Mouse (Mus musculus) forebrain, embryonic 11.5 days (tissue): ENCODE measurements at regions not wholly inside any gene's neighbourhood (a gene's known extent, or its start where the extent isn't known, plus 50 kb on each side); places are given as distances from the start of the nearest gene placed in this dataset.

Experiments
- ATAC-seq: fragments of 200-750 bp; cut with Nextera tagmentation; replicated peaks from 2 replicates; pipeline ENCODE4 v1.8.0; 2017; ENCODE audit warnings: moderate TSS enrichment; ENCODE audit not compliant: low FRiP score
- DNase-seq: peaks from one replicate; pipeline ENCODE4 v3.0.0-alpha.2; 2017; ENCODE audit warnings: low spot score
- H3K27ac ChIP-seq: fragments of 300-500 bp; sonication (generic); 2 replicates; pipeline ENCODE4 v1.5.1; 2014; ENCODE audit warnings: low read depth, low read length
- H3K27me3 ChIP-seq: fragments of 300-500 bp; sonication (generic); 2 replicates; pipeline ENCODE4 v1.6.1; 2014; ENCODE audit warnings: mild to moderate bottlenecking, low read length, mixed read lengths; ENCODE audit not compliant: control insufficient read depth, insufficient read depth
- H3K36me3 ChIP-seq: fragments of 300-500 bp; sonication (generic); 2 replicates; pipeline ENCODE4 v1.6.1; 2014; ENCODE audit warnings: mild to moderate bottlenecking, low read length, moderate library complexity, mixed read lengths; ENCODE audit not compliant: control insufficient read depth, insufficient read depth
- H3K4me1 ChIP-seq: fragments of 300-500 bp; sonication (generic); replicated peaks from 2 replicates; pipeline ENCODE4 v1.6.1; 2014; ENCODE audit warnings: low read length, mixed read lengths; ENCODE audit not compliant: control insufficient read depth, insufficient read depth
- H3K4me2 ChIP-seq: fragments of 300-500 bp; sonication (generic); 2 replicates; pipeline ENCODE4 v1.6.1; 2014; ENCODE audit warnings: low read depth, mild to moderate bottlenecking, low read length, moderate library complexity, mixed read lengths; ENCODE audit not compliant: severe bottlenecking
- H3K4me3 ChIP-seq: fragments of 300-500 bp; sonication (generic); 2 replicates; pipeline ENCODE4 v1.5.1; 2014; ENCODE audit warnings: low read depth, low read length
- H3K9ac ChIP-seq: fragments of 300-500 bp; sonication (generic); 2 replicates; pipeline ENCODE4 v1.6.1; 2014; ENCODE audit warnings: low read length
- H3K9me3 ChIP-seq: fragments of 300-500 bp; sonication (generic); 2 replicates; pipeline ENCODE4 v1.6.1; 2016; ENCODE audit warnings: low read length, mixed read lengths; ENCODE audit not compliant: control insufficient read depth
- WGBS: fragments of 180-500 bp; shearing (Covaris S2); extraction: QIAGEN DNeasy Blood & Tissue Kit; methylation state at CpG from one replicate; pipeline ENCODE4 v1.1.7; 2014; 5-methylcytosine and 5-hydroxymethylcytosine counted together

DNA sequence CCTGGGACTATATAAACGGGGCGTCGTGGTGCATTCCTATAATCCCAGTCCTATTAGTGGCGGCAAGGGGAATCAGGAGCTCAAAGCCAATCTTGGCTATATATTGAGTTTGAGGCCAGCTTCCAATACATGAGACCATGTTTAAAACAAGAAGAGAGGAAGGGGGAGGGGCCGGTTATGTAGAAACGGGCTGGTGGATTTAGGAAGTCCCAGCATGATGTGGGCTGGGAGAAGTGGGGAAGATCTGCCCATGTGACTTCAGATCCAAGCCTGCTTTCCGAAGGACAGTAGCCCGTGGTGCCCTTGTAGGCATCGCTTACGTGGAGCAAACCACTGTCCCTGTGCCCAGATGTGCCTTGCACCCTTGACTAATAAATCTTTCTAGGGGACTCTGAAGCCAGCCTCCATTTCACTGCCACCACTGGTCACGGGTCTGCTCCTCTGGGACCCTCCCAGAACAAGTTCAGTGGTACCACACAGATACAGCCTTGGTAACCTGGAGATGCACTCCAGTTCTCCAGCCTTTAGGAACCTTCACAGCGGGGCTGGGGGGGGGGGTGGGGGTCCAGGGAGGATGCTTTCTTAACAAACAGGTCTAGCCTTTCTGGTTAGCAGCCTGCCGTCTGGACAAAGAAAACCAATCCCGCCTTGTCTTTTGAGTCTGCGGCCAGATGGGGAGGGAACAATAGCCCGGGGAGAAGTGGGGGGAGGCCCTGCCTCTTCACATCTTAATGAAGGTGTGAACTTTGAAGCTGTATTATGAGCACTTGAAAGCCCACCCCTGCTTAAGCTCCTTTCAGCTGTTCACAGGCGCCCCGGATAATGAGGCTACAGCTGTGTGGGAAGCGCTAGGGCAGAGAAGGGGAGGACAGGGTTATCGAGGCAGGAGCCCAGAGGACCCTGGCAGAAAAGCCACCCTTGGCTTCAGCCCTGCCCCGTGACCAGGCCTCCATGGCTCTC, 141.2 kb upstream of the Rad23b start:
- Histone ChIP-seq H3K4me2 (peak overlapping the region; percentile 28; the same call in 1 of the 2 replicates), H3K27me3 (no peaks in the 10 kb centered on the region), H3K4me1 (peaks cover 9% of the 10 kb centered on the region; the same call in 1 of the 2 replicates), H3K9ac (peak overlapping the region; percentile 7), H3K36me3 (no peaks in the 10 kb centered on the region), H3K27ac (peak overlapping the region; percentile 89), H3K9me3 (no peaks in the 10 kb centered on the region; the same call in 1 of the 2 replicates), H3K4me3 (no peak overlapping the region)
- 2% methylated on average over 21 of the region's 21 CpGs for WGBS
- DNase-seq = peak; percentile 87
- ATAC-seq = peak; percentile 93

DNA sequence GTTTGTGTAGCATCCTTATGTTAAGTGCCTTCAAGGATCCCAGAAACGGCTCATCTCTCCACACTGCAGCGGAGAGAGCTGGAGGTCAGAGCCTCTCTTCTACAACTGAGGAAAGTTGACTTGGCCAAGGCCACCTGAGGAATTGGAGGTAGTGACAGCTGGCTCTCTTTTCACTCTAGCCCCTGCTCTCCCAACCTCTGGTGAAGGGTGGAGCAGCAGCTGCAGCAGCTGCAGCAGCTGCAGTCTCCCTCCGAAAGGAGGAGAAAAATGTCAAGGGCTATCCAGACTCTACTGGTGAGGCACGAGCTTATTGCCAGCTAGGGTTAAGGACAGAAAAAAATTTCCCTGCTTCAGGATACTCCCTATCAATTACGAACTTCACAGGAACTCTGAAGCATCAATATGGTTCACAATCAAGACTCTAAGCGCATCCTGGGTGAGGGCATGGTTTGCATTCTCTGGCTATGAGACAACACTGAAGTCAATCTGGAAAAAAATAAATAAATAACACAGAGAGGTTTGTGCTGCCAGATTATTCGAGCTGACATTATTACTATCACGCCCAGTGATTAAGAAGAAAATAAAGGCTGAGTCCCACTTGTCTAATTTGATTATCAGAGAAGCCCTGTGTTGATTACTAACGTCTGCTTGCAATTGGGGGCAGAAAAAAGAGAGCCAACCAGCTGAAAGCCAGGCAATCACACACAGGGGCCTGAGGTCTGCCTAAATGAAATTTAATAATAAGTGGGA, 134.2 kb upstream of the Rad23b start:
- H3K9me3 ChIP-seq = no peaks in the 10 kb centered on the region; the same call in 1 of the 2 replicates
- 50% methylated on average over 9 of the region's 9 CpGs for WGBS
- H3K4me1 ChIP-seq = peaks cover 5% of the 10 kb centered on the region; the same call in 1 of the 2 replicates
- no peaks in the 10 kb centered on the region for H3K36me3 ChIP-seq
- H3K4me2 ChIP-seq = no peak overlapping the region
- no peak overlapping the region for H3K27ac ChIP-seq
- ATAC-seq (no peak), DNase-seq (no peak)
- no peaks in the 10 kb centered on the region for H3K27me3 ChIP-seq
- H3K9ac ChIP-seq = peak overlapping the region; percentile 10; the same call in 1 of the 2 replicates
- H3K4me3 ChIP-seq = no peak overlapping the region

DNA sequence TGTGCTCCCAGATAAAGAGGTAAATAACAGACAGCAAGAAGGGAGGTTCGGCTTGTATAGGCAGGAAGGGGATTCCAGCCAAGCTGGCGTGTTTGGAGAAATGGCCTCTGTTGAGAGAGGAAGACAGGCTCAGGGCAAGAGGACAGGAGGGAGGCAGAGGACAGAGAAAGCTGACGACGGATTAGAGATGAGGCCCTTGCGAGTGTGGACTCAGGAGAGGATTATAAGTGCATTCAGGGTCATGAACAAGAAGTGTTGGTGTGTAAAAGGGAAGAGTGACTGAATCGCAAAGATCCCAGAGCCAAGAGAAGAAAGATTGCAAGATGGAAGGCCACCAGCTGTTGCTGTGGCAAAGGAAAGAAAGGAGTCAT, 133.7 kb upstream of the Rad23b start:
- no peak overlapping the region for H3K27ac ChIP-seq

DNA sequence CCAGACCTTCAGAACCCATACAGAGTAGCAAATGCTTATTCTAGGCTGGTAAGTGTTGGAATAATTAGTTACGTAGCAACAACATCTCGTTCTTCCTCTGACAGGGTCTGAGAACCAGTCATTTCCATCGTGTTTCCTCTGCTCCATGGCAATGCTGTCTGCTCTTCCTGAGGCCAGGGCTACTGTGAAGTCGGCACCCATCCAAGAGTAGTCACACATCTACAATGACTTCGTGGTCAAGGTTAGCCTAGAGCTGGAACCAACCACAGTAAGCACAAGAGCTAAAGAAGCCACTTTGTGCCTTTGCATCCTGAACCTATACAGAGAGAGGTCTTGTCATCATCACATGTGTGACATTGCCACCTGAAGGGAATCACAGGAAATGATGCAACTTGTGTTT, 124.1 kb upstream of the Rad23b start:
- no peak overlapping the region for H3K4me3 ChIP-seq
- H3K9ac ChIP-seq = no peak overlapping the region
- no peaks in the 10 kb centered on the region for H3K27me3 ChIP-seq
- 82% methylated on average over 5 of the region's 5 CpGs for WGBS
- H3K4me2 ChIP-seq = no peak overlapping the region
- DNase-seq (no peak), ATAC-seq (no peak)
- no peaks in the 10 kb centered on the region for H3K9me3 ChIP-seq
- no peaks in the 10 kb centered on the region for H3K4me1 ChIP-seq
- H3K36me3 ChIP-seq = no peaks in the 10 kb centered on the region
- H3K27ac ChIP-seq = no peak overlapping the region

More for the DNA sequence above, 133.7 kb upstream of the Rad23b start:
- Histone ChIP-seq H3K4me3 (no peak overlapping the region), H3K9me3 (no peaks in the 10 kb centered on the region), H3K4me2 (no peak overlapping the region), H3K4me1 (peaks cover 5% of the 10 kb centered on the region; the same call in 1 of the 2 replicates), H3K27me3 (no peaks in the 10 kb centered on the region), H3K9ac (peak overlapping the region; percentile 10; the same call in 1 of the 2 replicates), H3K36me3 (no peaks in the 10 kb centered on the region)
- ATAC-seq (no peak), DNase-seq (no peak)
- WGBS = 30% methylated on average over 6 of the region's 6 CpGs

DNA sequence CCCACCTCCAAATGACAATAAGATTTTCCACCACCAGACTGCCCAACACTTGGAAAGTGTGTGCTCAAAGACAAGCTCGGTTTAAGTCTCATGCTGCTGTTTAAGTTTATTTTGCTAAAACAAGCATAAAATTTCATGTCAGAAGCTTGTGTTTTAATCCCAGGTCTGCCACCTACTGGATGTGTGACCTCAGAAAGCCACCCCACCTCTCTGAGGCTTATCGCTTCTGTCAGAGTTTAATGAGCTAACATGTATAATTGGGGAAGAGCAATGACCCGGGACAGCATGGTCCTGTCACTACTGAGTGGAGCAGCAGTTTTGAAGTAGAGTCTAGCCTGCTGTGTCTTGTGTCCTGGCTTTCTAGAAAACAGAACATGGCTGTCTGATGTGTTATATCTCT, 122.4 kb upstream of the Rad23b start:
- Histone ChIP-seq H3K27ac (no peak overlapping the region), H3K9ac (no peak overlapping the region), H3K4me1 (no peaks in the 10 kb centered on the region), H3K27me3 (no peaks in the 10 kb centered on the region), H3K36me3 (no peaks in the 10 kb centered on the region), H3K4me3 (no peak overlapping the region), H3K4me2 (no peak overlapping the region), H3K9me3 (no peaks in the 10 kb centered on the region)
- 66% methylated on average over 3 of the region's 3 CpGs for WGBS
- ATAC-seq = no peak
- DNase-seq = no peak

DNA sequence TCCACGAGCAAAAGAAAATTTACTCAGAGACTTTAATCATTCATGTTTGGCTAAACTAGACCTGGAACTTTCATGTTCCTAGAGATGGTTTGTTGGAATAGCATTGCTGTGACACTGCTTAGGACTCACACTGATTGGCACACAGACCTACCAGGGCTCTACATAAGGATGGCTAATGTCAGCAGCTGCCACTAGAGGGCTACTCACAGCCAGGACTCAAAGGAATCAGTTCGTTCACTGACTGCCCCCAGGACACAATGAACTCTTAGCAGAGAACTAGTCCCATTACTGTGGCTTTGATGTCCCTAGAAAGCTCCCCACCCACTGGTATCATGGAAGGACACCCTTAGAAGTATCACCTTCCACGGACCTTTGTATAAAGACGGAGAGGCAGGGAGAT, 118.3 kb upstream of the Rad23b start:
- no peaks in the 10 kb centered on the region for H3K36me3 ChIP-seq
- H3K27ac ChIP-seq = no peak overlapping the region
- no peaks in the 10 kb centered on the region for H3K9me3 ChIP-seq
- no peak overlapping the region for H3K4me3 ChIP-seq
- WGBS = 35% methylated on average over 4 of the region's 4 CpGs
- H3K27me3 ChIP-seq = no peaks in the 10 kb centered on the region
- ATAC-seq = peak; percentile 58; the same call in 1 of the 2 replicates
- H3K4me2 ChIP-seq = no peak overlapping the region
- no peak overlapping the region for H3K9ac ChIP-seq
- no peak for DNase-seq
- H3K4me1 ChIP-seq = no peaks in the 10 kb centered on the region

DNA sequence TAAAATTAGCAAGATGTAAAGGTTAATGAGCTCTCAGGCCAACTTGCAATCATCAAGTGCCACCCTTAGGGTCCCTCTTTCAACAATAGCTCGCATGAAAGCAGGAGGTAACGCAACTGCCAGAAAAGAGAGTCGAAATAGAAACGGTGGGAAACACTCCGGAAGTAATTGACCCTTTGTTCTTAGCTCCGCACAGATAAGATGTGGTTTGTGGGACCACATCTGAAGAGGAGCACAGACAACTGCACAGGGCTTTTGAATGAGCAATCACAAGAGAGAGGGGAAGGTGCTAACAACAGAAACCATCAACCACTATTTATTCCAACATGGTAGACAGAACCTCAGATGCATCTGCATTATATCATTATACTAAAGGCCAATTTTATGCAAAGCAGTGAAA, 112.0 kb upstream of the Rad23b start:
- Histone ChIP-seq H3K36me3 (no peaks in the 10 kb centered on the region), H3K27me3 (no peaks in the 10 kb centered on the region), H3K27ac (no peak overlapping the region), H3K9me3 (no peaks in the 10 kb centered on the region), H3K4me2 (no peak overlapping the region), H3K9ac (no peak overlapping the region), H3K4me1 (peaks cover 2% of the 10 kb centered on the region; the same call in 1 of the 2 replicates), H3K4me3 (no peak overlapping the region)
- 41% methylated on average over 6 of the region's 6 CpGs for WGBS
- ATAC-seq (no peak), DNase-seq (no peak)

DNA sequence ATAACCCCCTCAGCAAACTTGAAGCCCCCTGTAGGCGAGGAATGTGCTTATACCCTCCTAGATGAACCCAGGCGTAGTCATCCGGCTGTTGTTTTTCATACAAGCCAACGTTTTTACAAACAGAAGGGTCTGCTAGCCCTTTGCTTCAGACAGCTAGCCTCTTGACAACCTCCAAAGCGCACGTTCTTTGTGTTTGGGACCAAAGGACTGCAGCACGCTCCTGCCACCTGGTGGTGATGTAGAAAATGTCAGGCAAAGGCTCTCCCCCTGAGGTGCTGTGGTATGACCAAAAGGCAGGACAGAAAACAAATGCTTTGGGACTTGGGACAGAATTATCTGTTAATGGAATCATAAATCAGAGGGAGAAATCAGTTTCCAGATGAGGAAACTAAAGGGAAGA, 109.4 kb upstream of the Rad23b start:
- ATAC-seq = peak; percentile 67; the same call in 1 of the 2 replicates
- H3K27ac ChIP-seq = no peak overlapping the region
- H3K36me3 ChIP-seq = no peaks in the 10 kb centered on the region
- 3% methylated on average over 7 of the region's 7 CpGs for WGBS
- DNase-seq = peak; percentile 86
- no peak overlapping the region for H3K4me3 ChIP-seq
- H3K4me2 ChIP-seq = no peak overlapping the region
- no peak overlapping the region for H3K9ac ChIP-seq
- H3K9me3 ChIP-seq = no peaks in the 10 kb centered on the region
- H3K27me3 ChIP-seq = no peaks in the 10 kb centered on the region
- peaks cover 5% of the 10 kb centered on the region for H3K4me1 ChIP-seq
